Mouse (Mus musculus): ENCODE measurements around the gene Tmod3.

DNA sequence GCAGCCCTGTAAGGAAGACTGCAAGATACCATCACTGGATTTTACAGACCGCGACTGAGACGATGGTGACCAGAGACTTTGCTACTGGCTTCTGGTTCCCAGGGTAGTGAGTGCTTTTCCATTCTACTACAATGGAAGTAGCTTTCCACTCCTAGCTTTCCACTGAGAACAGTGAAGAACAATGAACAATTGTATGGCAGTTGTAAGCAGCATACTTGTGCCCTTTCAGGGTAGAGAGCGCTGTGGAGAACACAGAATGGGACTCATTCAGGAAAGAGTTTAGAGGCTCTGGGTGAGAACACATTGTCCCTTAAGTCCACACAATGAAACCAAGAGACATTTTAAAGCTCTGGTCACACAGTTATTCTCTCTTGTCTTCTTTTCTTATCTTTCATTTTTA, 38.1 kb upstream of the Tmod3 start:
- TF ChIP-seq GATA1 (IDR thresholded peaks at IDR 0.05; ENCODE audit: low read length) (no peak), TAL1 (IDR thresholded peaks at IDR 0.05; ENCODE audit: low read length) (no peak)
